Mouse (Mus musculus): Measurements from ENCODE around the gene Arhgef11. TPM values are rescaled to one million over a fixed set of nuclear protein-coding genes. Genes with fewer than 3 reads are reported as not detected.
"Not testable (repeated sequence)": the region's sequence is repeated elsewhere in the genome, so short reads cannot be mapped to it uniquely, and the experiment has no call there.

The Arhgef11 gene
- total RNA-seq (2015; ENCODE audit: low replicate concordance) = 2.5 and 4.0 TPM in 2 replicates
- 1.0 and 1.6 TPM in 2 replicates for total RNA-seq (2017; ENCODE audit: low replicate concordance)

DNA sequence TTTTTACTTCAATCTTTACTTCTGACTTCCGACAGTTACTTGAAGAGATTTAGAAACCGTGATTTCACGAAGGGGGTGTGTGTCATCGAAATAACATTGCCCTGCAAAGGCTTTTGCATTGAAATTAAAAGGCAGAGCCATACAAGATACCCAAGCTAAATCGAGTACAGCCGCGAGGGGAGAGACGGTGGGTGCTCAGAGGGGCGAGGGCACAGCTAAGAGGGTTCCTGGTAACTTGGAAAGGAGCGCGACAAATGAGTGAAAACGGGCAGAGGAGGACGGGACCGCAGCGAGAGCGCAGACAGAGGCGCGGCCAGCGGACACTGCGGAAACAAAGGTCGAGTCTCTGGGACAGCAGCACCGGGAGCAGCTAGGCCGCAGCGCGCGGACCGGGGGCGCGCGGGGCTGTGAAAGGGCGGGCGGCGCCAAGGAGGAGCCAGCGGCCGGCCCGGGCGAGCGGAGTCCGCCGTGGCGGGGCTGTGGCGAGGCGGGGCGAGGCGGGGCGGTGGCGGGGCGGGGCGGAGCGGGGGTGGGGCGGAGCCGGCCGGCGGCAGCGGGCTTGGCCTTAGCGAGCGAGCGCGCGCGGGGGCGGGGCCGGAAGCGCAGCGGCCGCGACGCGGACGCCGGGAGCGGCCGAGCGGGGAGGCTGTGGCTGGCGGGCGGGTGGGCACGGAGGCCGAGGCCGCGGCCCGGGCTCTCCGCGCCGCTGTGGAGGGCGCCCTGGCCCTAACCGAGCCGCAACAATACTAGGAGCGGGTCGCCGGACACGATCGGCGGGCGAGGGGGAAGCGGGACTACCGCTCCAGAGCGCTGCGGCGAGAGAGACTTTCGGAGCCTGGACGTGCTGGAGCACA is at the start of gene Arhgef11:
Gene Arhgef11, plus strand, starts transcription at position 603 of the 854 bp plus-strand sequence.
- ATAC-seq (replicated peaks; ENCODE audit: low FRiP score, poor library complexity, severe bottlenecking) = peak; percentile 83

DNA sequence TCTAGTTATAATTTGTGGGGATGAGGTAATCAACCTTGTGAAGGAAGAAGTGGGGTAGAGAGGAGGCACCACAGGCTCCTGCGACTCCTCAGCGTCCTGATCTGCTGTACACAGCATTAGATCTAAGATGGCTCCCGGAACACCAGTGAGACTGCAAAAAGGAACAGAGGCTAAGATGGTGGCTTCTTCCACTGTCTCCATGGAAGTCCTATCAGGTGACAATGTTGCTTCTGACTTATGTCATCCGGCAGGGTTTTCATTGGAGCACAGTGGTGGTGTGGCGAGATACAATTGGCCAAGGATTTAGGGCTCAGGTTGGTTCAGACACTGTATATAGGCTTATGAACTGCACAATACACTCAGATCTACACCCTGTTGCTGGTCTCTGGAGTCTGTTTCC is 48.7 kb upstream of the Arhgef11 start:
- no peak for ATAC-seq (replicated peaks; ENCODE audit: low FRiP score, poor library complexity, severe bottlenecking)

DNA sequence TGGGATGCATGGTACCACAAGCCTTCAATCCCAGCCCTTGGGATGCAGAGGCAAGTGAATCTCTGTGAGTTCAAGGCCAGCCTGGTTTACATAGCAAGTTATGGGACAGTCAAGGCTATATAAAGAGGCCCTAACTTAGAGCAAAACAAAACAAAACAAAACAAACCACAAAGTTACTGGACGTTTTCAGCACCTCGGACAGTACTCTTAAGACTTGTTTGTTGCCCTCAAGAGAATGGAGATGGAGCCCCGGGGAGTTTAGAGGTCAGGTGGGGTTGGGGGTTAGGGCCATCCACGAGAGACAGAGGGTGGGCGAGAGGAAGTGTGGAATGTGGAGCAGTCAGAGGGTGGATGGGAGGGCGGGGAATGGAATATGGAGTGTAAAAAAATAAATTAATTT is 41.6 kb upstream of the Arhgef11 start:
- no peak for ATAC-seq (replicated peaks; ENCODE audit: low FRiP score, poor library complexity, severe bottlenecking)

DNA sequence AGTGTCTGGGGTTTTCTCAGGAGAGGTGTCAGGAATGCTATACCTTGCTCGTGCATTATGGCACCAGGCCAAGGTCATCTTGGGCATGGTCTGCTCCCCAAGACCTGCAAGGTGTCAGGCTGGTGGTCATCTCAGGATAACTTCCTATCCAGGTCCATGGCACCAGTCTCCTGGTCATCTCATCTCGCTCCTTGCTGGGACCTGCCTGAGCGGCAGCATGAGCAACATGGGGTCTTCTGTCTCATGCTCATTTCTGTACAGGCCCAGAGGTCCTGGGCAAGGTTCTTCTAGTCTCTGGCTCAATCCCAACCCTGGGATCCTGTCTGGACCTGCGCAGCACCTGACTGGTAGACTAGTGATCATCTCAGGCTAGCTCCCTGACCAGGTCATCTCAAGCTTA is 35.1 kb upstream of the Arhgef11 start:
- no peak for ATAC-seq (replicated peaks; ENCODE audit: low FRiP score, poor library complexity, severe bottlenecking)

DNA sequence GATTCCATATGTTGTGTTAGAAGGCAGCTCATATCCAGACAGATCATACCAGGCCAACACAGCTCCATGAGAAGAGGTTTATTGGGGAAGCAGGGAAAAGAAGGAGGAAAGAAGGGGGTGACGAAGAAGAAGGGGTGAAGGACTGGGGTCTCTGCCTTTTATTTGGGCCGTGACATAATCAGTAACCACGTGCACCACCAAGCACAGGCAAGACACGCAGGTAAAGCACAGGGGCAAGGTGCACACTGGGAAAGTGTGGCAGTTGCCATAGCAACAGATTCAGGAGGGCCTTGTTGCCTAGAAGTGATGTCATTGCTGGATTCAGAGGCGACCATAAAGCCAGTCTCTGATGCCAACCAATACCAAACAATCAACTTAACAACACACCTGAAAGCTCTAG is 23.6 kb upstream of the Arhgef11 start:
- no peak for ATAC-seq (replicated peaks; ENCODE audit: low FRiP score, poor library complexity, severe bottlenecking)

DNA sequence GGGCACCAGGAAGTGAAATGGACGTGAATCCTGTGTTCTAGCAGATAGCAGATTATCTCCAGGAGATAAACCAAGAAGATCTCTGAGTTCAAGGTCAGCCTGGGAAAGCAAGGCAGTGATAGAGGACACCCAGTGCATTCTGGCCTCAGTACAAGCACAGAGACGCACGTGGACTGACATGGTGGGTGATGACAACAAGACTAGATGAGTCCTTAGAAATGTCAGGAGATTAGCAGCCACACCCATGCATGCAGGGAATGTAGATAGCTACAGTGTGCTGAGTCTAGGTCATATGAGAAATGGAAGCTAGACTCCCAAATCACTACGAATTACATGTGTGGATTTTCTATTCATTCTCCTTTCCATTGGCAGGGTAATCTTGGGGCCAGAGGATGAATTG is 22.0 kb upstream of the Arhgef11 start:
- ATAC-seq (replicated peaks; ENCODE audit: low FRiP score, poor library complexity, severe bottlenecking) = not testable (repeated sequence)

DNA sequence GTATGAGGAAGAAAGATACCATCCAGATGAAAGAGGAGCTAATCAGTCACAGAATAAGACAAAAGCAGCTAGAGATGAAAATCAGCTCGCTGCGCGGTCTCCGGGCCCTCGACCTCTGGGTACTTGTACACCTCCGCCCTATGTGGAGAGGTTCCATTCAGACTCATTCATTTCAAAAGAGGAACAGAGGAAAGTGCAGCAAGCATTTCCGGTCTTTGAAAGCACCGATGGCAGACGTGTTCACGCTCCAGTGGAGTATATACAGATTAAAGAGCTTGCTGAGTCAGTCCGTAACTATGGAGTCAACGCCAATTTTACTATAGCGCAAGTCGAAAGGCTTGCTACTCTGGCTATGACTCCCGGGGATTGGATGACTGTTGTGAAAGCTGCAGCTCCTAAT is 16.3 kb upstream of the Arhgef11 start:
- not testable (repeated sequence) for ATAC-seq (replicated peaks; ENCODE audit: low FRiP score, poor library complexity, severe bottlenecking)

DNA sequence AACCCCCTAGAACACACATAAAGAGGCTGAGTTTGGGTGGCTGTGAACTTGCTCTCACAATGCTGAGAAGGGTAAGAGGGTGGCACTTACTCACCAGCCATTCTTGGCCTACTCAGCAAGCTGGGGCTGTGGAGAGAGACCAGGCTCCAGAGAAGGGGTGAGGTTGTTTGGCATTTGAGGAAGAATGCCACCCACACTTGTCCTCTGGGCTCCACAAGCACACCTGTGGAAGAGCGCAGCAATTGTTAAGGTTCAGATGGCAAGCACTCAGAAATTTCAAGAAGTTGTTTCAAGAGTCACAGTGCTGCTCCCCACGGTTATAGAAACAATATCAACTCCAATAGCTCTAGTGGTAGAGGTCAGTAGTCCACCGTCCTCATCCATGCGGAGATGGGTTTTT is 1.0 kb upstream of the Arhgef11 start:
- no peak for ATAC-seq (replicated peaks; ENCODE audit: low FRiP score, poor library complexity, severe bottlenecking)

DNA sequence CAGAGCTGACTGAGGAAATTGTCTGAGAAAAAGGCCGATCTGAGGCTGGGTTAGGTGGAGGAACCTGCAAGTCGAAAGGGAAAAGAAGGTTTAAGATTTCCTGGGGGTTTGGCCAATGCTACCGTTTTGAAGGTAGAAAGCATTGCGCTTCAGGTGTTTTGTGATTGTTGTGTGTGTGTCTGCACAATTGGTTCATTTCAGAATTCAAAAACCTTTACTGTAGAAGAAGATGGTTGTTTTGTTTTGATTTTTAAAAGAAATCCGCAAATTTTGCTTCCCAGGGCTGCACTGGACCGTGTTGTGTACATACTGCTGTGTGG is 412 bp downstream of the Arhgef11 start:
- ATAC-seq (replicated peaks; ENCODE audit: low FRiP score, poor library complexity, severe bottlenecking) = no peak

DNA sequence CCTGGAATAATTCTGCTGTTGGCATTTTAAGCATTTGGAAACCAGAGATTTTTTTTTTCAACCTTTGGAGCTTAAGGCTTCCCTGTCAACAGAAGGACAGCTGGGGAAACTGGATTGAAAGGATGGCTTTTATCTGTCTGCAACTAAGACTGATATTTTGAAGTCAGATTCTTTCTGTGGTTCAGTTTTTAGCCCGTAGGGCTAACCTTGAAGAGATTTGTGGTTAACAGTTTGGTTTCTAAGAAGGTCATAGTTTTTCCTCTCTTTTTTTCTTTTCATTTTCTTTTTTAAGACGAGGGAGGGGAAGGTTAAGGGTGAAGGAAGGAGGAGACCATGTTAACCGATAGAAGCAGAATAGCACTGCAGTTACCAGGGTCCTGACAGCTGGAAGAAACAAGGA is 881 bp downstream of the Arhgef11 start:
- no peak for ATAC-seq (replicated peaks; ENCODE audit: low FRiP score, poor library complexity, severe bottlenecking)

DNA sequence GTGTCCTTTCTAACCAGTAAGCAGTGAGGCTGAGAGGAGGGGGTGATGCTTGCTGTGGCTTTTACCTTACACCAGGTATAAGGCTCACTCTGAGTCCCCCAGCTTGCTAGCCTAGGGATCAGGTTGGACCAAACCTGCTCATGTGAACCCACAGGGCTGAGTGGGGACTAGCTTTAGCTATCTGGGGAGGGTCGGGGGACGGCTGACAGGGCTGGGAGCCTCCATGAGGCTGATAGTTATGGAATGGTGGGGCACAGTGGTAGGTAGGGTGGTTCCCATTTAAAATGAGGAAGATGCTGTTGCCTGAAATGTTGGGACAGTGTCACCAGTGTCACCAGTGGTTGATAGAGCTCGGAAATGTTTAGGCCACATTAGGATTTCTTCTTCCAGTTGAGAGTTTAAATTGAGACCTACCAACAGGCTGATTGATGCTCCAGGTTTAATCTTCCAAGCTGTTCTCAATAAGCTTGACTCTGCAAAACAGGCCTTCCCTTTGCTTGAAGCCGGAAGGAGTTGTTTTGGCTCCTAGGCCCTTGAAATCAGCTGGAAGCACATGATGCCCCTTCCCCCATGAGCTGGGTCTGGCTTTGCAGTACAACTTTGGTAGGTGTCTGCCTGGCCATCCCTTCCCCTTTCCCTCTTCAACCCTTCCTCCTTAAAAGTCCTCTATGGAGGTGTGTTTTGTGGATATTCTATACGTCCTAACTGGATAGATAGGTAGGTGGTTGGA is 1.8 kb downstream of the Arhgef11 start:
- ATAC-seq (replicated peaks; ENCODE audit: low FRiP score, poor library complexity, severe bottlenecking) = no peak

DNA sequence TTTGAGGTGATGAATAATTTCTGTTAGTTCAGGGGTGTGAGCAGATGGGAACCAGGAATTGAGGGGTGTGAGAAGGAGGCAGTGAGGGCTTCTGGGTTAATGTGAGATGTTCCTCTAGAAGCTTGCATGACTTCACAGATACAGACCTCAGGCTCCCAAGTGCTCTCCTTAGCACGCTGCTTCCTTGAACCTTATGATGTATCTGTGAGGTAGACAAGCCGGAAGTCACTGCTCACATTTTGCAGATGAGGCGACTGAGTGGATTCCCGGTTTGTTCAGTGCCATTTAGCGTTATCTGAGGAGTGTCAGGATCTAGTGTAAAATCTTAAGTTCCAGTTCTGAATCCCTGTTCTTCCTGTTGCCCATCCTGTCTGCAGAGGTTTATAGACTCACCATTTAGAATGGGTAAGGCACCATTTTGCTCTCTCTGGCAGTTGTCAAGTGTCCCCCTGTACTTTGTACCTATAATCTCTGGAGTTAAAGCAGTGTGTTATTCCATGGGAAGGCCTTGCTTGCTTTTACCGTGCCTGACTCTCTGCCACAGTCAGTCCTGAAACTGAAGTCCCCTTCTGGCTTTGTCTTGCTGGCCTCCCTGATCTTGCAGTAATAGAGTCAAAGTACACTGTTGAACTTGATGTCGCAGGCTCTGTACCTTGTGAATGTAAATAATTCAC is 3.0 kb downstream of the Arhgef11 start:
- no peak for ATAC-seq (replicated peaks; ENCODE audit: low FRiP score, poor library complexity, severe bottlenecking)

DNA sequence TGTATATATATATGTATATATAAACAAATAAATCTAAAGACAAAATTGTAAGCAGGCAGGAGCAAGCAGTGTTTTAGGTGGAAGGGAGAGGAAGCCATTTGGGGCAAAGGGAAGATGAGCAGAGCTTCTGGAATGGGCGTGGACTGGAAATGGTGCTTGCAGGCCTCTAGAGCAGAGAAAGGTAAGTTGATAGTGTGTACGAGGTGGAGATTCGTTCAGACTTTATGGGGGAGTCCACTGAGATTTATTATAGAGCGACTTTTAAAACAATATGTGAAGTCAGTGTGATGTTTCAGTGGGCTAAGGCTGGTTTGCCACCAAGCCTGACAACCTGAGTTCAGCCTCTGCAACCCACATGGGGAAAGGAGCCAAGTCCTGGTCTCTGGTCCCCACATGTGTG is 7.5 kb downstream of the Arhgef11 start:
- no peak for ATAC-seq (replicated peaks; ENCODE audit: low FRiP score, poor library complexity, severe bottlenecking)

DNA sequence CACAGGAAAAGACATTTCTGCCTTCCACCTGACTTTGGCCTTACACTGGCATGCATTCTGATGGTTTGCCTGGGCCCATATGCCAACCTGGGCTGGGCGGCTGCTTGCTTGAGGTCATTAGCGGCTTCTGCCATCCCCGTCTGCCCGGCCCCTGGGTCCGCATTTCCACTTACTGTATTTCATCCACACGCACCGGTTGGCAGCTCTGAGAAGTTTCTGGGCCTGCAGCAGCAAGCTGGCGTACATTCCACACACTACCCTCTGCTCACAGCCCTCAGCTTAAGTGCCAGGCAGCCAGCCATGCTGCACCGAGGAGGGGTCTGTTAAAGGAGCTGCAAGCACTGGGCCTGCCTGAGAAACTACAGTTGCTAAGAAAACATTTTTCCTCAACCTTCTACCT is 13.5 kb downstream of the Arhgef11 start:
- ATAC-seq (replicated peaks; ENCODE audit: low FRiP score, poor library complexity, severe bottlenecking) = no peak

DNA sequence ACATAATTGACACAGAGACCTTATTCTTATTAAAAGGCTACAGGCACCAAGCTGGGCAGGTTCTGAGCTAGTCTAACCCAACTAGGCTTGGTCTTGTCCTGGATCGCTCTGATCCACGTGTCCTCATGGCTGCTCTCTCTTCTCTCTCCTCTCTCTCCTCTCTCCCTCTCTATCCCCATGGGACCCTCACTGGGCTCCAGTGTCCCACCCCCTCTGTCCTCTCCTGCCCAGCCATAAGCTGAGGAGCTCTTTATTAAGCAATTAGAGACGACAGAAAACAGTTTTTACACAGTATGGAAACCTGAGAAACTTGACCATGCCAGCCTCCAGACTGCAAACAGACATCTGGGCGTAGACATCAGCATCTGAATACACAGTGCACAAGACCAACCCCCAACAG is 14.0 kb downstream of the Arhgef11 start:
- ATAC-seq (replicated peaks; ENCODE audit: low FRiP score, poor library complexity, severe bottlenecking) = no peak

DNA sequence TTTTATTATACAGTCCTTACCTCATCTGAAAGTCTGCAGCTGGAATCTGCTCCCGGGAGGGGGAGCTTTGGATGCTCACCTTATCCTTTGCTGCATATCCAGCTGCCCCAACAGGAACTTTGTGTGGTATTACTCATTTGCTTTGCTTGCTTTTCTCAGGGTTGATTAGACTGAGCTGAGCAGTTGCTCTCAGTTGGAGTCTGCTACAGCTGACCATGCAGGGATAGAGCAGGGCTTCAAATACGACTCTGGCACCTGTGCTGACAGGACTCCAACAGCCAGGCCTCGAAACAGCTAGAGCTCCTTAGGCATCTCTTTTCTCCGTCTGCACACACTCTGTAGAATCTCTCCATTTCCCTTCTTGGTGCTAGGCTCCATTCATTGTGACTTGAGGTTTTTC is 18.2 kb downstream of the Arhgef11 start:
- ATAC-seq (replicated peaks; ENCODE audit: low FRiP score, poor library complexity, severe bottlenecking) = no peak

DNA sequence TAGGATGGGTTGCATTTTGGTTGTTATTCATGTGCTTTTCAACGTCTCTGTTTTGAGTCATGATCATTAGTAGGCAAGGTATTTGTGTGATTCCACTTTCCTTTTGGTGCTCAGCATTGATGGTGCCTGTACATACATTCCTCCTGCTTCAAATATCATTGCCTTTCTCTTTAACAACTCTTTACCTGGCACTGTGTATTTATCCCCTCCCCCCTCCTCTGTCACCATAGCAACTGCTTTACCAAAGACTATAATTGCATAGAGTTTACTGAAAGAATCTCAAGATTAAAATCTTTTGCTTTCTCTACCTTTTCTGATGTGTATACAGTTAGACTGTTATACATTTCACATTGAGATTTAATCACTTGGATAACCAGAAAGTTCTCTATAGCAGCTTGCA is 26.1 kb downstream of the Arhgef11 start:
- no peak for ATAC-seq (replicated peaks; ENCODE audit: low FRiP score, poor library complexity, severe bottlenecking)

DNA sequence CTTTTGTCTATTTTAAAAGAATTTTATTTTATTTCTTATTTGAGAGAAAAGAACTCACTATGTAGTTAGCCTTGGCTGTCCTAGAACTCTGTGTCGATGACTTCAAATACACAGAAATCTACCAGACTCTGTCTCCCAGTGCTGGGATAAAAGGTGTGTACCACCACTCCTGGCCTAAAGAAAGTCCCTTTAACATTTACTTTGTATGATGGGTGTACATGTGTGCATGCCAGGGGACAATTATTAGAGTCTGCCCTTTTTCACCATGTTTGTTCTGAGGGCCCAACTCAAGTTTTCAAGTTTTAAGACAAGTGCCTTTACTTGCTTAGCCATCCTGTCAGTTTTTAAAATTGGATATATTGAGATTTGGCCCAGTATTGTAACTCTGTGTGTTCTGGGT is 28.8 kb downstream of the Arhgef11 start:
- no peak for ATAC-seq (replicated peaks; ENCODE audit: low FRiP score, poor library complexity, severe bottlenecking)

DNA sequence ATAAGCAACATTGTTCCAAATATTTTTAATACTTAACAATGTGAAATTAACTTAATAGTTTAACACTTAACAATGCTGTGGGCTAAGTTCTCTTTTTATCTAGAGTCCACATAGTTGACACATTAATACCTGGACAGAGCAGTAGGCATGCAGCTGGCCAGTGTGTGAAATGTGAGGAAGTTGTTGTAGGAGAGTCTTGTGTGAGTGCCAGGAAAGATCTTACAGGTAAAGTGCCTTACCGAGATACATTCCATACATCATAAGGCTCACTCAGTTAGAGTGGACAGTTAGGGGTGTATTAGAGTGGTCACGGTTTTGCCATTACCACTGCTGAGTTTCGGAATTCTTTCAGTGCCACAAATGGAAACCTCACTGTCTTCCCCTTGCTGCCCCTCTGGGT is 31.7 kb downstream of the Arhgef11 start:
- no peak for ATAC-seq (replicated peaks; ENCODE audit: low FRiP score, poor library complexity, severe bottlenecking)

DNA sequence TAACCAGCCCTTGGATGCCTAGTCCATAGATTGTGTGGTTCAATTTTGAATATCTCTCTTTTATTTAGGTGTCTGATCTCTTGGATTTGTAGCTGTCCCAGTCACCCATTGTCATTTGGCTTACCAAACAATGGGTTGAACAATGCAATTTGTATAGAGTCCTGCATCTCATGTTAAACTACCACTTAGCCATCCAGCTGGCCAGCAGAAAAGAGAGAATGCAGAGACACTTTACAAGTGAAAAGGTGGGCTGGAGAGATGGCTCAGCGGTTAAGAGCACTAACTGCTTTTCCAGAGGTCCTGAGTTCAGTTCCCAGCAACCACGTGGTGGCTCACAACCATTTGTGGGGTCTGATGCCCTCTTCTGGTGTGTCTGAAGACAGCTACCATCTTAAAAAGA is 41.0 kb downstream of the Arhgef11 start:
- no peak for ATAC-seq (replicated peaks; ENCODE audit: low FRiP score, poor library complexity, severe bottlenecking)

All from erythroid progenitor cell, adult 5-6 weeks (primary cell).